Mouse (Mus musculus): ENCODE results near the gene Stpg2.

GRCm38 (mm10) chr3:139651505-139651904 lies 446.0 kb downstream of the Stpg2 start:
- no peak for TF ChIP-seq CTCF (IDR thresholded peaks at IDR 0.05; ENCODE audit: low read depth, low read length)
- TF ChIP-seq POLR2A (IDR thresholded peaks at IDR 0.05; ENCODE audit: borderline replicate concordance, low read depth, low read length): no peak
